Mouse (Mus musculus): Measurements from ENCODE around the gene Exoc3l2.

Exoc3l2 gene

DNA sequence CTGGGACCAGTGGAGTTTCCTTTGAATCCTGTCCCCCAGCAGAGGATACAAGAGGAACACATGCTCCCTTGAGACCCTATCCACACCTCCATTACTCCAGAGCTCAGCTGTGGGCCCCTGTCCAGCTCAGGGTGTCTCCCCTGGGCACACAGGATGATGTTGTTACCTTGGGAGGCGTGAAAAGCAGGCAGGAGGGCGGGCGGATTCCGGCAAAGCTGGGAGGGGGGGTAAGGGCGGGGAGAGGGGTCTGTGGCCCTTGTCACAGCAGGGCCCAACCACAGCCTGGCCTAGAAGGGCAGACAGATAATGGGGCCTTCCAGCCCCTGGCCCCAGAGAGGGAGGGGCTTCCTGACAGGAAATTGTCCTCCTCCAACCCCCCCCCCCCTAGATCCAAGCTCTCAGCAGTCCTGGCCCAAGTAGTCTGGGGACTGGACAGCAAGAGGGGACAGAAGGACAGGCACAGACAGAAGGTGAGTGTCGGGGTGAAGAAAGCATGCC, at the start of gene Exoc3l2:
TSS of gene Exoc3l2 (plus strand) at position 448 of the 498 bp plus-strand sequence.
- DNase-seq: no peak

DNA sequence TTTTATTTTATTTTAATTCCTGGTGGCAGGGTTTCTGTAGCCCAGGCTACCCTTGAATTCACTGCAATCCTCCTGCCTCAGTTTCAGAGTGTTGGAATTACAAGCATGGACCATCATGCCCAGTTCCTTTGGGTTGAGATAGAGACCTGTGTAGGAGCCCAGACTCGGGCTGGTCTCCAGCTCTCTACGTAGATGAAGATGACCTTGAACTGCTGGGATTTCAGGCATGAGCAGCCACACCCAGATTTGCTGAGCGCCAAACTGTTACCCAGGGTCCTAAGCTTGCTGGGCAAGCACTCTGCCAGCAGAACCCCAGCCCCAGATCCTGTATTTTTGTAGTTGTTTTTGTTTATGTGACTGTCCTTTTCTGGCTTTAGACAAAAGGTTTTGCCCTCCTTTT, 49.6 kb upstream of the Exoc3l2 start:
- DNase-seq: no peak

DNA sequence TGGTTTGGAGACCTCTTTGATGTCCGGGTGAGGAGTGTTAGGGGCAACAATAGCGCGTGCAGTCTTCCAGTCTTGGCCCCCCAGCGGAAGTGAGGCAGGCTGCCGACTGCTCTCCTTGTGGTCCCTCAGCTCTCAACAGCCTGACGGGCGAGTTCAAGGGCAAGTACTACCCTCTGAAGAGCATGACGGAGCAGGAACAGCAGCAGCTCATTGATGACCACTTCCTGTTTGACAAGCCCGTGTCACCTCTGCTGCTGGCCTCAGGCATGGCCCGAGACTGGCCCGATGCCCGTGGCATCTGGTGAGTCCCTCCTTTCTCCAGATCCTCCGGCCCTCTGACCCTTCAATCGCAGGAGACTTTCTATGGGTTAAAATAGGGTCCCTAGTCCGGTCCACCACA, 46.5 kb upstream of the Exoc3l2 start:
- DNase-seq: no peak

DNA sequence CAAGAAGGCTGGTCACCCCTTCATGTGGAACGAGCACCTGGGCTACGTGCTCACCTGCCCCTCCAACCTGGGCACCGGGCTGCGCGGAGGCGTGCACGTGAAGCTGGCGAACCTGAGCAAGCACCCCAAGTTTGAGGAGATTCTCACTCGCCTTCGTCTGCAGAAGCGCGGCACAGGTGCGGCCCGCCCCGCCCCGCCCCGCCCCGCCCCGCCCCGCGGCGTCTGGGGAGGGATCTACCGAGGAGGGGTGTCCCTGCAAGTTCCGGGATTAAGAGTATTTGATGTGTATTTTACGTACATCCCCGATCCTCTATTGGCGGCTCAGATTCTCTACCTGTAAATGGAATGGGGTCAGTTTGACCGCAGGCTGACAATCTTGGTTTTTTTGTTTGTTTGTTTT, 43.0 kb upstream of the Exoc3l2 start:
- DNase-seq: no peak

DNA sequence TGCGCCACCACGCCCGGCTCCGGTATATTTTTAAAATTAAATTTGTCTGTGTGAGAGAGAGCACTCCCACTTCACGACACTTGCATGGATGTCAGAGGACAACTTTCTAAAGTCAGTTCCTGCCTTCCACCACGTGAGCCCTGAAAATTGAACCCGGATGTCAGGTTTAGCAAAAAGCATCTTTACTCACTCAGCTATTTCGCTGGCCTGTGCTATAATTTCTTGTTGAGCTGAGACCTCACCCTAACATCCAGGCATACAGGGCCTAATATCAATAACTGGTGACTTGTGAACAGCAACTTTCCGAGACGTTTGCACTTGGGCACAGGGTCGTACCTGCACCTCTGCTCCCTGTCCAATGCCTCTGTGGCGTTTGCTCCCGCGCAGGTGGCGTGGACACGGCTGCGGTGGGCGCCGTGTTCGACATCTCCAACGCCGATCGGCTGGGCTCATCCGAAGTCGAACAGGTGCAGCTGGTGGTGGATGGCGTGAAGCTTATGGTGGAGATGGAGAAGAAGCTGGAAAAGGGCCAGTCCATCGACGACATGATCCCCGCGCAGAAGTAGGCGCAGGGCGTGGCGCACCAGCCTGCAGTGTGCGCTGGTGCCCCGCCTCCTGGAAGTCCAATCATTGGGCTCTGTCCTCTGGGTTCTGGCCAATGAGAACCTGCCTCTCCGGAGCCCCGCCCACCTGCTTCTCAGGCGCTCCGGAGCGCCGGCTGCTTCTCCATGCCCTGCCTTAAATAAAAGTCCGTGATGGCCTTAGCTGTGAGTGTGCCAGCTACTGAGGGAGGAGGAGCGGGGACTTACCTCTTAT, 42.1 kb upstream of the Exoc3l2 start:
- peak; percentile 99 for DNase-seq

DNA sequence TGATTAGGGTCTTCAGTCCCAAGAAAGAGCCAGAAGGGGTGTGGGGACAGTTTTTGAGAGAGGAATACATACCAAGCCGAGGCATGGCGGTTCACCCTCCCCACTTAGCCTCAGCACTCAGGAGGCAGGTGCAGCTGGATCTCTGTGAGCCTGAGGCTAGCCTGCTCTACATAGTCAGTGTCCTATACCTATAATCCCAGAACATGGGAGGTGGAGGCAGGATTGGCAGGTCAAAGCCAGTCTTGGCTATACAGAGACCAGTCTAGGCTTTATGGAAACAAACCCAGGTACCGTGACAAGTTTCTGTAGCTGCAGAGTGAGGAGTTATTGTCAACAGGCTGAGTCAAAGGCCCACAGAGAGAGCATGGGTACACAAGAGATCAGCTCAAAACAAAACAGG, 40.0 kb upstream of the Exoc3l2 start:
- no peak for DNase-seq

DNA sequence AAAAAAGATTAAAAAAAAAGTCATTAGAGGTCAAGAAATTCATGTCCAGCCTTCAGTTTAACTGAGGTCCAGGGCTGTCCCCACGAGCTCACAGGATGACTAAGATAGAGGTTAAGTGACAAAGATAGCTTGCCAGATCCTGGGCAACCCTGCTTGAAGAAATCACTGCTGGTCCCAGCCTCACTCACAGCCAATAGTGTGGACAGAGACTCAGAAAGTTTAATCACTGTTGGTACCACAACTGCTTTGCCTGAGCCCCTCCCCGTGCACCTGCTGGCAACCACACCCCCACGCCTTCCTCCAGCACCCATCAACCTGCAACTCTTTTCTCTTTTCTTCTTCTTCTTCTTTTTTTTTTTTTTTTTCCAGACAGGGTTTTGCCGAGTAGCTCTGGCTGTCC, 39.1 kb upstream of the Exoc3l2 start:
- DNase-seq: no peak

DNA sequence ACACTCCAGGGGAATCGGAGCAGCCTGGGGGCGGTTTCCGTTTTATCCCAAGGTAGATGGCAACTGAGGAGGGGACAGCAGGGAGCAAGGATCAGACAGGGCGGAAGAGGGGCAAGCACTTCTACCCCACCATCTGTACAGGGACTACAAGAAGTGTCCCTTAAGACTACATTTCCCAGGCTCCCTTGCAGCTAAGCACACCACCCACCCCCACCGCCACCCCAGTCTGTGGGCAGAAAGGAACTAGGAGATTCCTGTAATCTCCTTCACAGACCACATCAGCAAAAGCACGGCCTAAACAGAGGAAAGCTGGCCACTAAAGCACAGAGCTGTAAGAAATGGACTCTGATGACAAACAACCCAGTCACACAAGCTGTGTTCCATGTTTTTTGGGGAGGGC, 36.8 kb upstream of the Exoc3l2 start:
- no peak for DNase-seq

DNA sequence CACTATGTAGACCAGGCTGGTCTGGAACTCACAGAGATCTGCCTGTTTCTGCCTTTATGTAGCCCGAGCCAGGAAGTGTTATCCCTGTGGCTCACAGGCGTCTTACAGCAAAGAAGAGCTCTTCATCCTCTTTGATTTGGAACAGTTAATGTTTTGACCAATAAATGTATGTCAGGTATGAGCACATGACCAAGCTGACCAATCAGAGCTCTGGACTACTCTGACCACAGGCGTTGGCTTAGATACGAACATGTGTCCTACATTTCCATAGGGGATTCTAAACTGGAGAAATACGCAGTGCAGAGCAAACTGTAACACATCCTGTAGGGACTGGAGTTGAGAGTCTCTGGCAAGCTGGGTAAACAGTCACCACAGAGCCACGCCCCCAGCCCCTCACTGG, 36.2 kb upstream of the Exoc3l2 start:
- no peak for DNase-seq

DNA sequence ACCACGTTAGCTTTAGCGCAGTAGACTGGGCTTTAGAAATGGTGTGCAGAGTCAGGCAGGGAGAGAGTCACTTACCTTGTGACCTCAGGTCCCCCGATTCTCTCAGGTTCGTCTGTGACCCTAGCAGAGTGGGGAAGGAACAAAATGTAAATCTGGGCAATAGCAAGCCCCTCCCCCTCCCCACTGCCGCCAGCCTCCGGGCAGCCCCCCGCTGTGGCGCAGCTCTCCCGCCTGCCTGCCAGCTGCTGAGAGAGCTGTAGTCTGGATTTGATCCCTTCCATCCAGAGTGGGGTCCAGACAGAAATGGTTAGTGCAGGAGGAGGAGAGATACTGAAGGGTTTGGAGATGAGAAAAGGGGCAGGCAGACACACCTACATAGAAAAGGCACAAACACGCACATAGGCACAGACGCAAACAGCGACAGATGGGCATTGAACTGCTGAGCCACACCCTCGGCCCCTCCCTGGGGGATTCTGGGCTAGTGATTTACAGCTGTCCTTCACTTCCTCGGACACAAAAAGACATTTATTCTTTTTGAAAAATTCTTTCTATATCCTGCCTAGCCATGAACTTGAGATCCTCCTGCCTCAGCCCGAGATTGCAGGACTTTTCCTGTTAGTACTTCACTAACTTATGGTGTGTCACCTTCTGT, 35.0 kb upstream of the Exoc3l2 start:
- no peak for DNase-seq

DNA sequence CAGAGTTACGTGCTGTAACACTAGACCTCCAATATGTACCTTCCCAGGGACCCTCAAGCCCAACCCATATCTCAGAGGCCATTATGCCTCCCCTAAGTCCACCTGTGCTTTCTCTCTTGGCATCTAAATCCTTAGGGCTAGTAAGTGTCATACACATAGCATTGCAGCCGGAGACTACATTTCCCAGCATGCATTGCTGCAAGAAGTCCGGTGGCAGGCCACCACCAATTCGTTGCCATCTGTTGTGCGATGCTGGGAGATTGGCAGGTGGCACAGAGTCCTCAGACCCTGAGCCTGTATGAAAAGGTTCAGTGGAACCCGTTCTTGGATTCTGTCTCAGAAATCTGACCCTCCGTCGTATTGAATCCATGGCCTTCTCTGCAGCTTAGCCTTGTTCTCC, 33.4 kb upstream of the Exoc3l2 start:
- DNase-seq: peak; percentile 87

DNA sequence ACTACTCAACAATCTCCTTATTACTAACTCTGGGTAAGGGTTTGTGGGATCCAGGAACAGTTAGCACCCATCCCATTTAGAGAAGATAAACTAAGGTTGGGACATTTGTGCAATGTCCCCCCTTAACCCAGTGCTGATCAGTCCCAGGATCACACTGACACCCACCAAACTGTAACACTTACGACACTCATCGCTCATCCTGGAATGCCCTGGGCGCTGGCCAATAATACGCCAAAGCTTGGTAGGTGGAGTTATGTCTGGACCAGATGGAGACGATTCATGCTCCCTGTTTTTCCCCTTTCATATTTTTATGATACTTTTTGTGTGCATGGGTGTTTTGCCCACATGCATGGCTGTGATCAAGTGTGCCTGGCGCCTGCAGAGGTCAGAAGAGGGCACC, 32.7 kb upstream of the Exoc3l2 start:
- no peak for DNase-seq

DNA sequence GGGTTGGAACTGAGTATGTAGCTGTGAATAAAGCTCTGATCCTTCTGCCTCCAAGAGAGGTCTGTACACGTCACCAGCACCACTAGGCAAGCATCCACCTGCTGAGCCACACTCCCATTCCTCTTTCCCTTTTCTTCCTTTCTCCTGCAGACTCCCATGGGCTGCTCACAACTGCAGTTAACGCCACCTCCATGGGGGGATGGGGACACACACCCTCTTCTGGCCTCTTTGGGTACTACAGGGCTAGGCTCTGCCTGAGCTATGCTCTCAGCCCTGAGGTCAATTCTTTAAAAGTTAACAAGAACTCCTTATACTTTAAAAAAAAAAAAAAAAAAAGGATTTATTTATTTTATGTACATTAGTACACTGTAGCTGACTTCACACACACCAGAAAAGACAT, 30.7 kb upstream of the Exoc3l2 start:
- DNase-seq: no peak

DNA sequence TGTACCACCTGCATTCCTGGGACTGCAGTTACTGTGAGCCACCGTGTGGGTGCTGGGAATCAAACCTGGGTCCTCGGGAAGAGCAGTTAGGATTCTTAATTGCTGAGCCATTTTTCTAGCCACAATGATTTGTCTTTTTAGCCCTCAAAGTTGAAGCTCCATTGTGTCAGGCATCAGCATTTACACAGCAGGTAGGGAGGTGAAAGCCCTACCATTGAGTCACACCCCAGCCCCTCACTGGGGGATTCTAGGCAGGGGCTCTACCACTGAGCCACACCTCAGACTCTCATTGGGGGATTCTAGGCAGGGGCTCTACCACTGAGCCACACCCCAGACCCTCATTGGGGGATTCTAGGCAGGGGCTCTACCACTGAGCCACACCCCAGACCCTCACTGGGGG, 26.9 kb upstream of the Exoc3l2 start:
- DNase-seq: no peak

DNA sequence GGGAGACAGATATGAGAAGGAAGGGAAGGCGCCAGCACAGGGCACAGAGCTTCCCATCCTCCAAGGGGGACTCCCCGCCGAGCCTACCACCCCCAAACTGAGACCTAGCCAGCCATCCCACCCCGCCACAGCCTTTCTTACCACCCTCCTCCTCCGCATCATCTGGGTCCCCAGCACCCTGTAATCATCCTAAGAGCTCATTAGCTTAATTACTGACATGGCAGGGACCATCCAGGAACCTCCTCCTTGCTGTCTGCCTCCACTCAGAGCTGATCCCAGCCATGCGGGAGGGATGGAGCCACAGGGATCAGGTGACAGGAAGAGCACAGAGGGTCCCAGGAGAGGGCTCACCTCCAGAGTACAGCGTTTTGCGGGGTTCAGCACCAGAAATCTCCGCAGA, 26.1 kb upstream of the Exoc3l2 start:
- no peak for DNase-seq

DNA sequence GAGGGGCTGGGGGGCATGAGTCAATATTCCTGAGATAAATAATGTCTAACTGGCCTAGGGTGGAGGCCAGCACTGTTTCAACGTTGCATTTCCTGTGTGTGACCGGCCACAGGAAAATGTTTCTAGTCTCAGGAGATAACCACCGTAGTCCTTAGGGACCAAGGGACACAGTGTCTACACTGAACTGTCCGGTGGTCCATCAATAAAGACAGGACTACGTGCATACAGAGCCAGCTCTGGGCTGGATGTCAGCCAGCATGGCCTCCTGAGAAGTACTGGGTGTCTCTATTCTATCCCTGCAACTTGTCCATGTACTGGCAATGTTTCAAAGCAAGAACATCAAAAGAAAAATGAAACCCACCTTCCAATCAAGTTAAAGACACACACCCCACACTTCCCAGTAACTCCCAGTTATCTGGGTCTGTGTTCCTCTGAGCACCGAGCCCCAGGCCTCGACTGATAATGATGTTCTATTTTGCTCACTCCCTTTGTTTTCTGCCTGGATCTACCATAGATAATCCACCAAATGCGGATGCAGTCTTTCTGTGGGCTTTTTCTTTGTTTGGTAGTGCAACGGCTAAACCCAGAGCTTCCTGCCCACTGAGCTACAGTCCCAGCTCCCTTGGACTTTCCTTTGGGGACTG, 21.6 kb upstream of the Exoc3l2 start:
- no peak for DNase-seq

DNA sequence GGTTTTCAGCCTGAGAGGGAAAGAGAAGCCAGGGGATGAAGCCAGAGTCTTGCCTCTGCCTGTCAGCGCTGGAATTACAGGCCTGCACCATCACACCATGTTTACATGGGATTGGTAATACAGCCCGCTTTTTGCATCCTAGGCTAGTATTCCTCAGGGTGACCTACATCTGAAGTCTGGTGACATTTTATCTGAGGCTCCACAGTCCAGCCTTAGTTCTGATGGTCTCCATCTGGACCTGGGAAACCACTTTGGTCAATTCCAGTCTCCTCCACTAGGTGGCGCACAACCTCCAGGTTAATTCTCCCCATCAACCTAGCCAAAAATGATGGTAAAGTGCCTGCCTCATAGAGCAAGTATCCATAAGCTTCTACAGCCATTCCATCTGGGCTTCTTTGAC, 19.8 kb upstream of the Exoc3l2 start:
- DNase-seq: peak; percentile 96

DNA sequence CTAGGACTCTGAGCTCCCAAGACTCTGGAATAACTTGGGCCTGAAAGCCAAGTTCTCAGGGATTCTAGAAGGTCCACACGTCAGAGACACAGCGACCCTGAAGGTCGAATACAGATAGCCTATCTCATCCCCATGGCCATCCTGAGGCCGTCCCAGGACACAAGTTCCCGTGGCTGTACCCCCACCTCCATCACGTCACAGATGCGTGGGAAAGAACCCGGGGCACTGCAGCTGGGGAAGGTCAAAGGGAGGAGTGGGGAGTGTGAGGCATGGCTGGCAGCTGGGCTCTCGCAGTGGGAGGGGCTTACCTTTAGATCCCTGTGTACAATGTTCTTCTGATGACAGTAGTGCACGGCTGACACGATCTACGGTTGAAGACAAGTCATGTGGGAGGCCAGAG, 18.3 kb upstream of the Exoc3l2 start:
- DNase-seq: no peak

DNA sequence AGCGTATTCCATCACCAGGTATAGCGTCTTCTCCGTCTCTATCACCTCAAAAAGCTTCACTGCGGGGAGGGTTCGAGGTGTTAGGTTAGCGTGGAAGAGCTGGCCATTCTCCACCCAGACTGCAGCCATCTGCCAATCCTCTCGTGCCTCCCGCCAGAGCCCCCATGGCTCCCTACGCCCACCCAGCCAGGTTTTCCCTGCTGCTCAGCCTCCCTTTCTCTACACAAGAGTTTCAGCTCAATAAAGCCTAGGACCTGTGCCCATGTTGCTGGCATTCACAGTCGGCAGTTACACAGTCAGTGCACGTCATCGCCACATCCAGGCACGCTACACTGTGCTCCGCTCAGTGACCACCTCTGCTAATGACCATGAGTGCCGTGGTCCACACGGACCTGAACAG, 15.4 kb upstream of the Exoc3l2 start:
- no peak for DNase-seq

DNA sequence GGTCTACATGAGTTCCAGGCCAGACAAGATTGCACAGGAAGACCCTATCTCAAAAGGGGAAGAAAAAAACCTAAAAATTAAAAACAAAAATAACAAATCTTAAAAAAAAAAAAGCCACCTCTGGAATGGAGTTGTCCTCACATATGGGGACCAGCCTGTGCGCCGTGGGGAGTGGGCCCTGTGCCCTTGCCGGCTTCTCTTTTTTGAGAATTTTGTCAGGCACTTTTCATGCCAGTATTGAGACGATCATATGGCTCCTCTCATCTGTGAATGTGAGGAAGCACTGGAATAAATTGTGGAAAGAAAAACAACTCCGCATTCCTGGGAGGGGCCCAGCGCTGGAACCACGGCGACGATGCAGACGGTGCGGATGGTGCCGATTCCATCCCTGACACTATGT, 14.0 kb upstream of the Exoc3l2 start:
- DNase-seq: no peak

DNA sequence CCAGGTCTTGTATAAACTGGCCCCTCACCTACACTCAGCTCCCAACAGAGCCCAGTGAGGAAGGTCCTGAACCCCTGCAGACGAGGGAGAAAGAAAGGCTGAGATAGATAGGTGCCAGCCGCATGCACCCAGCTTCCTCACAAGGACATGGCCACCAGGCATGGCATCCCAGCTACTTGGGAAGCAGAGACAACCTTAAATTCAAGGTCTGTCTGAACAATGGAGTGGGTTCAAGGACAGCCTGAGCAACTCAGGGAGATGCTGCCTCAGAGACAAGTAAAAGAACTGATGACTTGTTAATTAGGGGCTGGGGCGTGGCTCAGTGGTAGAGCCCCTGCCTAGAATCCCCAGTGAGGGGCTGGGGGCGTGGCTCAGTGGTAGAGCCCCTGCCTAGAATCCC, 7.9 kb upstream of the Exoc3l2 start:
- no peak for DNase-seq

DNA sequence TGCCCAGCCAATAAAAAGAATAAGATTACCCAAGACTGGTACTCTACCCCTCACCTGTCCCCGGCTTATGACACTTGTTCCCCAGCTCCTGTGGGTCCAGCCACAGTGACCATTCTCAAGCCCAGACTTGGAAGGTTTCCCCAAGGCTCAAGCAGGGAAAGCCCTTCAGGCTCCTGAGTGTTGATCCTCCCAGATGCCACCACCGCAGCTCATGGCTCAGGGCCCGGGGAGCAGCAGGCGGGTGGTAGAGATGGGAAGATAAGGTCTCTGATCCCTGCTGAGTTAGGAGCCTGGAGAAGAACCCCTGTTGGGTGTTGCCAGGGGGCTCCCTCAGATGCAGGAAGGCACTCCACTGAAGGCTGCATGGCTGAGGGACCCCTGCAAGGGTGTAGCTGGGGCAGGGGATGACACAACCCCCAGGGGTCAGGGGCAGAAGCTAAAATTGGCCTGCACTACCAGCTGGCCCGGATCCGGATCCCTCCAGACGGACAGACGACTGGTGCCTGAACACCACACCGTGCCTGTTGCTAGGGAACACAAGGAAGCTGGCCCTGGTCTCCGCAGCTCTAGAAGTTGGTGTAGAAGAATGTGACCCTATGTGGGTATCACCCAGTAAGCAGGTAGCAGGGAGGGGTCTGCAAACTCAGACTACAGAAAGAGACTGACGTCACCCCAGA, 7.2 kb upstream of the Exoc3l2 start:
- DNase-seq: no peak

DNA sequence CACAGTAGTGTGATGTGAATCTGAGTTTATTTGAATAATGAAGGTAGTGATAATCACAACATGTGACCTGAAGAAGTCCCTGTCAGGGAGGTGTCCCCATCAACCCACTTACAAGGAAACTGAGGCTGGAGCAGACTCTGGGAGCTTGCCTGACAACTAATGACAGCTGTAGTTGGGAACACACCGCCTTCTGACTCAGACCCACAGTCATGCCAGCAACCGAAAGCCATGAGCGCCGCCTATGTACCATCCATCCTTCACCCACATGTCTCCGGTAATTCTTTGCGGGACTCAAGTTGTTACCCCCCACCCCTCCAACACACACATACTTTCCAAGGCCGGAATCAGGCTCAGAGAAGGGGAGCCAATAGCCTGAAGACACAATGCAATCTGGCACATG, 6.5 kb upstream of the Exoc3l2 start:
- DNase-seq: no peak
